Mouse (Mus musculus): ENCODE measurements around the gene Uba1y. TPM values are rescaled to one million over a fixed set of nuclear protein-coding genes. Genes with fewer than 3 reads are reported as not detected.
A peak's percentile ranks its signal among the peaks of the same experiment; 100 is the strongest.
"Not testable (repeated sequence)": the region's sequence is repeated elsewhere in the genome, so short reads cannot be mapped to it uniquely, and the experiment has no call there.

The Uba1y gene
- total RNA-seq (2021): not detected
- long read RNA-seq: 0 reads

DNA sequence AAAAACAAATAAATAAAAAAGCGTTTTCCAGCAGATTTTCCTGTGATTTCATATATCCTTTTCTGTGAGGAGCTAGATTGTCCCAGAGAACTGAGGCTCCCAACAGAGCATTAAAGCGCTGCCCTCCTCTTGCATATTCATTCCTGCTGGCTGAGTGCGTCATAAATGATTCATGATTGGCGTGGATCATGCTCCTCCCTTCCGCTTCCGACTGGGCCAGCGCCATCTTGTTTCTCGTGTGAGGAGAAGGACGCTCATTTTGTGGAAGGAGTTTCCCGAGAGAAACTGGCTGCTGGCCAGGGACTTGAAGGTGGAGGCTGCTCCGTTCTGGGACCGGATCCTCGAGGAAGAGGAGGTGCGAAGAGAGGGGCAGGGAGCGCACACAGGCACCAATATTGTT, at the start of gene Uba1y:
Gene Uba1y, plus strand, starts transcription at position 254 of the 400 bp plus-strand sequence.
- no peak for DNase-seq (ENCODE audit: low spot score in 2 of 2)

DNA sequence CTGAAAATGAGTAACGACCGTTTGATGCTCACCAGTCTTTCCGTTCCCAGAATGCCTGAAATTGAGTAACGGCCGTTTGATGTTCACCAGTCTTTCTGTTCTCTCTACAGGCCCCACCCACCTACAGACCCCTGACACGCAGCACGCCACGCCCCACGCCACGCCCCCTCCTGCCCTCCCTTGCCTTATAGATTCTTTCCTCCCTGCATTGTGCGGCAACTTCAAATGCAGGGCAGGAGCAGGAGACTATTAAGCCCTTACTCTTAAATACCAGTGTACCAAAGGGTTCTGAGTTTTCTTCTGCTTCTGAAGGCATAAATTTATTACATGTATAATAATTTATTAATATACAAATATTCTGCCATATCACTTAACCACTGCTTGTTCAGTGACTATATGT, 21.1 kb upstream of the Uba1y start, which contains the start of gene Zfy1:
Gene Zfy1, minus strand, starts transcription at position 101 of the 400 bp plus-strand sequence.
- DNase-seq (ENCODE audit: low spot score in 2 of 2): not testable (repeated sequence)

GRCm38 (mm10) chrY:808991-809661, 9.3 kb upstream of the Uba1y start:
- DNase-seq (ENCODE audit: low spot score in 2 of 2): peak in 1 of 2 experiments; percentile 0

- DNase-seq (ENCODE audit: low spot score in 2 of 2): no peak
These were observed 54.0 kb downstream of the Uba1y start for GRCm38 (mm10) chrY:872404-872803.

GRCm38 (mm10) chrY:872855-873549, 54.6 kb downstream of the Uba1y start:
- peak in 1 of 2 experiments; percentile 7 for DNase-seq (ENCODE audit: low spot score in 2 of 2)

Other genes with a start within 250 kb of the Uba1y start
- gene Zfy1, start 21.2 kb upstream of the Uba1y start, total RNA-seq (2021): not detected
- 10 to 100 TPM in 1 of 2 experiments, not detected in 1; 16.1 TPM for gene Kdm5d, start 79.1 kb downstream of the Uba1y start, total RNA-seq (2021)
- gene Eif2s3y, start 191.9 kb downstream of the Uba1y start, total RNA-seq (2021): 10 to 100 TPM in 1 of 2 experiments, not detected in 1; 63.0 TPM